Mouse (Mus musculus): ENCODE results near the gene Gm11214. TPM values are rescaled to one million over a fixed set of nuclear protein-coding genes. Genes with fewer than 3 reads are reported as not detected.
A peak's percentile ranks its signal among the peaks of the same experiment; 100 is the strongest.

The Gm11214 gene
- polyA plus RNA-seq (2015; fragmentation: Nextera tagmentation; extraction: Ambion mirVana): not detected in 2 replicates

GRCm38 (mm10) chr4:63663279-63663678, at the start of gene Gm11214:
Gm11214 (minus strand) TSS chr4:63663379.
- no peaks in the 10 kb centered on the region for H3K36me3 ChIP-seq
- no peaks in the 10 kb centered on the region for H3K4me1 ChIP-seq (replicated peaks)
- no peaks in the 10 kb centered on the region for H3K9me3 ChIP-seq
- WGBS: 93% methylated on average over 6 of the region's 6 CpGs
- no peak within 1 kb of the TSS for H3K9ac ChIP-seq
- no peak within 1 kb of the TSS for H3K4me3 ChIP-seq (replicated peaks)
- H3K4me2 ChIP-seq (replicated peaks): no peak within 1 kb of the TSS
- no peaks in the 10 kb centered on the region for H3K27me3 ChIP-seq (replicated peaks)
- H3K27ac ChIP-seq: no peak within 1 kb of the TSS
- no peak for ATAC-seq

GRCm38 (mm10) chr4:63711886-63712285, 48.7 kb upstream of the Gm11214 start:
- H3K36me3 ChIP-seq: no peaks in the 10 kb centered on the region
- no peak overlapping the region for H3K4me2 ChIP-seq (replicated peaks)
- H3K4me1 ChIP-seq (replicated peaks): no peaks in the 10 kb centered on the region
- H3K9me3 ChIP-seq: no peaks in the 10 kb centered on the region
- H3K27me3 ChIP-seq (replicated peaks): no peaks in the 10 kb centered on the region
- ATAC-seq: no peak
- WGBS: 92% methylated on average over 5 of the region's 5 CpGs
- H3K4me3 ChIP-seq (replicated peaks): no peak overlapping the region
- no peak overlapping the region for H3K27ac ChIP-seq
- no peak overlapping the region for H3K9ac ChIP-seq

GRCm38 (mm10) chr4:63710431-63711220, 47.4 kb upstream of the Gm11214 start:
- Histone ChIP-seq H3K27me3 (replicated peaks) (no peaks in the 10 kb centered on the region), H3K4me1 (replicated peaks) (no peaks in the 10 kb centered on the region), H3K9ac (no peak overlapping the region), H3K27ac (no peak overlapping the region), H3K4me2 (replicated peaks) (no peak overlapping the region), H3K9me3 (no peaks in the 10 kb centered on the region), H3K36me3 (no peaks in the 10 kb centered on the region), H3K4me3 (replicated peaks) (no peak overlapping the region)
- WGBS: 76% methylated on average over 8 of the region's 8 CpGs
- peak; percentile 70 for ATAC-seq

GRCm38 (mm10) chr4:63706279-63706971, 43.2 kb upstream of the Gm11214 start:
- Histone ChIP-seq H3K9me3 (no peaks in the 10 kb centered on the region), H3K4me2 (replicated peaks) (no peak overlapping the region), H3K27ac (no peak overlapping the region), H3K9ac (no peak overlapping the region), H3K36me3 (no peaks in the 10 kb centered on the region), H3K27me3 (replicated peaks) (no peaks in the 10 kb centered on the region), H3K4me1 (replicated peaks) (no peaks in the 10 kb centered on the region), H3K4me3 (replicated peaks) (no peak overlapping the region)
- 92% methylated on average over 1 of the region's 1 CpGs for WGBS
- no peak for ATAC-seq

GRCm38 (mm10) chr4:63704232-63704631, 41.1 kb upstream of the Gm11214 start:
- 79% methylated on average over 5 of the region's 5 CpGs for WGBS
- Histone ChIP-seq H3K4me1 (replicated peaks) (0 out of 2 replicates have a peak, but pooled peaks cover 2% of the 10 kb centered on the region), H3K36me3 (no peaks in the 10 kb centered on the region), H3K4me2 (replicated peaks) (no peak overlapping the region), H3K4me3 (replicated peaks) (no peak overlapping the region), H3K27me3 (replicated peaks) (no peaks in the 10 kb centered on the region), H3K9me3 (no peaks in the 10 kb centered on the region), H3K27ac (no peak overlapping the region), H3K9ac (no peak overlapping the region)
- no peak for ATAC-seq

GRCm38 (mm10) chr4:63703686-63704085, 40.5 kb upstream of the Gm11214 start:
- Histone ChIP-seq H3K4me3 (replicated peaks) (no peak overlapping the region), H3K9me3 (no peaks in the 10 kb centered on the region), H3K4me1 (replicated peaks) (0 out of 2 replicates have a peak, but pooled peaks cover 2% of the 10 kb centered on the region), H3K27ac (no peak overlapping the region), H3K9ac (no peak overlapping the region), H3K27me3 (replicated peaks) (no peaks in the 10 kb centered on the region), H3K4me2 (replicated peaks) (no peak overlapping the region), H3K36me3 (no peaks in the 10 kb centered on the region)
- 84% methylated on average over 2 of the region's 2 CpGs for WGBS
- no peak for ATAC-seq

GRCm38 (mm10) chr4:63702006-63702704, 39.0 kb upstream of the Gm11214 start:
- WGBS: 93% methylated on average over 4 of the region's 4 CpGs
- Histone ChIP-seq H3K4me3 (replicated peaks) (no peak overlapping the region), H3K36me3 (no peaks in the 10 kb centered on the region), H3K27me3 (replicated peaks) (no peaks in the 10 kb centered on the region), H3K9me3 (no peaks in the 10 kb centered on the region), H3K4me2 (replicated peaks) (no peak overlapping the region), H3K27ac (no peak overlapping the region), H3K9ac (no peak overlapping the region), H3K4me1 (replicated peaks) (0 out of 2 replicates have a peak, but pooled peaks cover 2% of the 10 kb centered on the region)
- no peak for ATAC-seq

- Histone ChIP-seq H3K36me3 (no peaks in the 10 kb centered on the region), H3K4me3 (replicated peaks) (no peak overlapping the region), H3K27me3 (replicated peaks) (no peaks in the 10 kb centered on the region), H3K4me1 (replicated peaks) (0 out of 2 replicates have a peak, but pooled peaks cover 2% of the 10 kb centered on the region), H3K4me2 (replicated peaks) (no peak overlapping the region), H3K9ac (no peak overlapping the region), H3K27ac (no peak overlapping the region), H3K9me3 (no peaks in the 10 kb centered on the region)
- no peak for ATAC-seq
- 47% methylated on average over 3 of the region's 3 CpGs for WGBS
Observed at GRCm38 (mm10) chr4:63699749-63700148, 36.6 kb upstream of the Gm11214 start.

GRCm38 (mm10) chr4:63696921-63697320, 33.7 kb upstream of the Gm11214 start:
- no peaks in the 10 kb centered on the region for H3K9me3 ChIP-seq
- no peak overlapping the region for H3K4me3 ChIP-seq (replicated peaks)
- ATAC-seq: no peak
- 80% methylated on average over 4 of the region's 4 CpGs for WGBS
- no peak overlapping the region for H3K4me2 ChIP-seq (replicated peaks)
- H3K9ac ChIP-seq: no peak overlapping the region
- H3K36me3 ChIP-seq: no peaks in the 10 kb centered on the region
- no peaks in the 10 kb centered on the region for H3K27me3 ChIP-seq (replicated peaks)
- H3K4me1 ChIP-seq (replicated peaks): 0 out of 2 replicates have a peak, but pooled peaks cover 2% of the 10 kb centered on the region
- H3K27ac ChIP-seq: no peak overlapping the region

- no peaks in the 10 kb centered on the region for H3K27me3 ChIP-seq (replicated peaks)
- H3K27ac ChIP-seq: no peak overlapping the region
- no peaks in the 10 kb centered on the region for H3K4me1 ChIP-seq (replicated peaks)
- H3K9ac ChIP-seq: no peak overlapping the region
- H3K4me3 ChIP-seq (replicated peaks): no peak overlapping the region
- no peaks in the 10 kb centered on the region for H3K36me3 ChIP-seq
- no peak for ATAC-seq
- H3K9me3 ChIP-seq: no peaks in the 10 kb centered on the region
- no peak overlapping the region for H3K4me2 ChIP-seq (replicated peaks)
Observed at GRCm38 (mm10) chr4:63692351-63692750, 29.2 kb upstream of the Gm11214 start.

GRCm38 (mm10) chr4:63687429-63687828, 24.2 kb upstream of the Gm11214 start:
- H3K9me3 ChIP-seq: no peaks in the 10 kb centered on the region
- no peak overlapping the region for H3K4me2 ChIP-seq (replicated peaks)
- no peak overlapping the region for H3K4me3 ChIP-seq (replicated peaks)
- no peaks in the 10 kb centered on the region for H3K36me3 ChIP-seq
- no peak overlapping the region for H3K9ac ChIP-seq
- no peak overlapping the region for H3K27ac ChIP-seq
- ATAC-seq: no peak
- no peaks in the 10 kb centered on the region for H3K4me1 ChIP-seq (replicated peaks)
- H3K27me3 ChIP-seq (replicated peaks): no peaks in the 10 kb centered on the region
- WGBS: 40% methylated on average over 8 of the region's 8 CpGs

GRCm38 (mm10) chr4:63686157-63686556, 23.0 kb upstream of the Gm11214 start:
- H3K4me2 ChIP-seq (replicated peaks): no peak overlapping the region
- no peaks in the 10 kb centered on the region for H3K36me3 ChIP-seq
- H3K27me3 ChIP-seq (replicated peaks): no peaks in the 10 kb centered on the region
- H3K9me3 ChIP-seq: no peaks in the 10 kb centered on the region
- no peak overlapping the region for H3K4me3 ChIP-seq (replicated peaks)
- no peaks in the 10 kb centered on the region for H3K4me1 ChIP-seq (replicated peaks)
- no peak overlapping the region for H3K27ac ChIP-seq
- ATAC-seq: 0 out of 2 replicates have a peak, but pooled peaks have one; percentile 45
- H3K9ac ChIP-seq: no peak overlapping the region
